Mouse (Mus musculus) heart, adult 2 months (tissue): ENCODE measurements around the gene Btk. TPM values are rescaled to one million over a fixed set of nuclear protein-coding genes. Genes with fewer than 3 reads are reported as not detected.
A peak's percentile ranks its signal among the peaks of the same experiment; 100 is the strongest.

ENCODE experiments used
- DNase-seq, 2 experiments: peaks; one replicate each; pipeline ENCODE4 v3.0.0; 2021
- H3K27ac ChIP-seq: fragments of 200-600 bp; 2 replicates; pipeline ENCODE4 v1.8.1; 2022
- H3K27me3 ChIP-seq: fragments of 200-500 bp; 2 replicates; pipeline ENCODE4 v1.6.1; 2012; ENCODE audit warnings: mild to moderate bottlenecking, low read length, inconsistent platforms, mixed read lengths; ENCODE audit not compliant: control insufficient read depth, insufficient read depth
- H3K36me3 ChIP-seq: fragments of 200-500 bp; 2 replicates; pipeline ENCODE4 v1.6.1; 2012; ENCODE audit warnings: low read length, inconsistent platforms; ENCODE audit not compliant: control insufficient read depth, insufficient read depth
- H3K4me1 ChIP-seq: fragments of 200-500 bp; 2 replicates; pipeline ENCODE4 v1.6.1; 2011; ENCODE audit warnings: low read length; ENCODE audit not compliant: control insufficient read depth, insufficient read depth
- H3K4me3 ChIP-seq: fragments of 200-600 bp; 2 replicates; pipeline ENCODE4 v1.8.1; 2022
- H3K79me2 ChIP-seq: fragments of 200-500 bp; replicated peaks from 2 replicates; pipeline ENCODE4 v1.6.1; 2012; ENCODE audit warnings: mild to moderate bottlenecking, inconsistent platforms, low read length, moderate library complexity, mixed read lengths; ENCODE audit not compliant: control insufficient read depth, insufficient read depth
- H3K9ac ChIP-seq: fragments of 200-500 bp; 2 replicates; pipeline ENCODE4 v1.6.1; 2012; ENCODE audit warnings: low read depth, mild to moderate bottlenecking, control low read depth, inconsistent platforms, low read length, mixed read lengths
- CTCF ChIP-seq: fragments of 200-600 bp; IDR thresholded peaks from 2 replicates; pipeline ENCODE4 v1.8.1; 2022; ENCODE audit warnings: antibody characterized with exemption, mild to moderate bottlenecking, moderate library complexity
- EP300 ChIP-seq: fragments of 200-500 bp; IDR thresholded peaks from 2 replicates; pipeline ENCODE4 v1.6.1; 2011; ENCODE audit warnings: low read depth, low read length, control low read depth; ENCODE audit not compliant: insufficient read depth
- POLR2A ChIP-seq: fragments of 200-500 bp; IDR thresholded peaks from 2 replicates; pipeline ENCODE4 v1.6.1; 2011; ENCODE audit warnings: mild to moderate bottlenecking, low read depth, low read length, control low read depth; ENCODE audit not compliant: insufficient read depth
- WGBS: fragments of 180-500 bp; shearing (Covaris S2); methylation state at CpG from one replicate; pipeline ENCODE4 v1.1.7; 2018; 5-methylcytosine and 5-hydroxymethylcytosine counted together
- intact Hi-C: fragments of 180-260 bp; cut with DNase I; formaldehyde crosslinking; loops from one replicate; pipeline ENCODE4 v1.15.1; 2025
- polyA plus RNA-seq: library from polyadenylated mRNA; depleted of rRNA; stranded (reverse); fragments of >200 nt; gene quantifications from 2 replicates; pipeline ENCODE4 v1.2.3, GENCODE M21; 2012
- total RNA-seq, 2 experiments: library from RNA; stranded (reverse); gene quantifications; 2 replicates each; pipeline ENCODE4 v1.2.3; 2021

Btk gene
- total and polyA plus RNA-seq, 3 experiments, result 0.80 to 0.98 (median 0.94) TPM

GRCm38 (mm10) chrX:134601380-134602120 lies 18.2 kb upstream of the Btk start:
- Histone ChIP-seq H3K9ac (peak overlapping the region; percentile 78), H3K27ac (peak overlapping the region; percentile 94)
- intact Hi-C loops, result loop anchor here (2.0 to 5.0 kb wide), 2 partner anchors 17 to 406 kb away; partner anchors contain the start of genes Rpl36a and Zmat1

GRCm38 (mm10) chrX:134600659-134601379 lies 17.4 kb upstream of the Btk start, which contains the start of the genes Gla and Hnrnph2:
TSS of gene Gla (minus strand) at chrX:134601125.
TSS of gene Hnrnph2 (plus strand) at chrX:134601179.
- Histone ChIP-seq H3K4me3 (peak within 1 kb of the TSS; percentile 66), H3K27me3 (no peaks in the 10 kb centered on the region), H3K9ac (peak within 1 kb of the TSS; percentile 78), H3K27ac (peak within 1 kb of the TSS; percentile 94), H3K4me1 (peaks cover 2% of the 10 kb centered on the region), H3K36me3 (0 out of 2 replicates have a peak, but pooled peaks cover 2% of the 10 kb centered on the region), H3K79me2 (no peaks in the 10 kb centered on the region)
- DNase-seq, result peak; percentile 86 to 93
- WGBS, result 14% methylated on average over 33 of the region's 33 CpGs
- TF ChIP-seq CTCF (no peak), EP300 (peak; percentile 66; the same call in 1 of the 2 replicates), POLR2A (peak; percentile 83)
- intact Hi-C loops, result loop anchor here (2.0 to 5.0 kb wide), 2 partner anchors 16 to 406 kb away; partner anchors contain the start of genes Rpl36a and Zmat1

More at GRCm38 (mm10) chrX:134601380-134602120, 18.2 kb upstream of the Btk start:
- no peaks in the 10 kb centered on the region for H3K27me3 ChIP-seq
- 13% methylated on average over 38 of the region's 43 CpGs for WGBS
- H3K79me2 ChIP-seq, result no peaks in the 10 kb centered on the region
- H3K4me3 ChIP-seq, result peak overlapping the region; percentile 62
- H3K4me1 ChIP-seq, result peaks cover 2% of the 10 kb centered on the region
- TF ChIP-seq EP300 (no peak), CTCF (0 out of 2 replicates have a peak, but pooled peaks have one; percentile 5), POLR2A (no peak)
- 0 out of 2 replicates have a peak, but pooled peaks cover 2% of the 10 kb centered on the region for H3K36me3 ChIP-seq
- DNase-seq, result no peak

DNA sequence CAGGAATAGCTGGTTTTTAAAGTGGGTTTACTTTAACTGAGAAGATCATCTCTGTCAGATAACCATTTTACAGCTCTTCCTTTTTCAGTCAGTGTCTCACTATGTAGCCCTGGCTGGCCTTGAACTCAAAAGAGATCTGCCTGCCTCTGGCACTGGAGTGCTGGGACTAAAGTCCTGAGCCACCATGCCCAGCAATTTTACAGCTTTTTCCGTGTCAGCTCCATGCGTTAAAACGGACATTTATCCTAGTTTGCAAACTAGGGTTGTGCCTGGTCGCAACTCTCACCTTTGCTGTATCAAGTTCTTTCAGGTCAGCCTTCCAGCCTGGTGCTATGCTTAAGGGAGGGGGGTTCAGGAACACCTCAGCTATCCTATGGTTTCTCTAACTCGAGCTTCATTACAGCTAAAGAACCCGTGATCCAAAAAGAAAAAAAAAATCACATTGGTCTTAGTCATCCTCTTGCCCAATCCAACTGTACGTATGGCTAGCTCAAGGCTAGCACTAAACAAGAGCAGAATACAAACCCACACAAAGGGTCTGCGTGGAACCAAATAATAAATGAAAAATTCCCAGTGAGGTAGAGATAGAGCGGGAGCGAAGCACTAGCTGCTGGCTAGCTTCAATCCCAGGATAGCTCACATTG lies 16.7 kb upstream of the Btk start:
- H3K4me3 ChIP-seq, result peak overlapping the region; percentile 66
- peak overlapping the region; percentile 75; the same call in 1 of the 2 replicates for H3K9ac ChIP-seq
- H3K79me2 ChIP-seq, result no peaks in the 10 kb centered on the region
- H3K4me1 ChIP-seq, result peaks cover 2% of the 10 kb centered on the region
- H3K27me3 ChIP-seq, result no peaks in the 10 kb centered on the region
- DNase-seq, result no peak
- TF ChIP-seq EP300, result no peak
- TF ChIP-seq CTCF, result no peak
- no peak for TF ChIP-seq POLR2A
- intact Hi-C loops, result loop anchor here (2.0 to 10.0 kb wide), 3 partner anchors 15 to 1645 kb away; partner anchors contain the start of genes Rpl36a, Tceal9 and Zmat1
- WGBS, result 25% methylated on average over 10 of the region's 10 CpGs
- 0 out of 2 replicates have a peak, but pooled peaks cover 2% of the 10 kb centered on the region for H3K36me3 ChIP-seq
- peak overlapping the region; percentile 77 for H3K27ac ChIP-seq

DNA sequence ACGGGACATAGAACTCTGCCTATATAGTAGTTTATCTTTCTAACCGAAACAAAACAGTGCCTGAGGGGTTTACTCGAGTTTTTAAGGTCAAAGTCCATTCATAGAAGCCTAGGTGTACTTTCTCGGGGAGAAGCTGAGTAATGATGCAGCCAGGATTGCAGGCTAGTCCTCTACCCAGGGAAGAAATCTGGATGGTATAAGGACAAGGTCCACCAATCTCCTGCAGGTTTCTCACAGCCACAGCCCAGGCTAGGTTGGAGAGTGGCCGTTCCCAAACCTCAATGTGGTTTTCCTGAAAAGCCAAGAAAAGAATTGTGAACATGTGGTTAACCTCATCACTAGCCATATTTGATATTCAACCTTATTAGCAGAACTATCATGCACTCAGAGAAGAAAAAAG lies 6.5 kb upstream of the Btk start:
- H3K79me2 ChIP-seq, result no peaks in the 10 kb centered on the region

DNA sequence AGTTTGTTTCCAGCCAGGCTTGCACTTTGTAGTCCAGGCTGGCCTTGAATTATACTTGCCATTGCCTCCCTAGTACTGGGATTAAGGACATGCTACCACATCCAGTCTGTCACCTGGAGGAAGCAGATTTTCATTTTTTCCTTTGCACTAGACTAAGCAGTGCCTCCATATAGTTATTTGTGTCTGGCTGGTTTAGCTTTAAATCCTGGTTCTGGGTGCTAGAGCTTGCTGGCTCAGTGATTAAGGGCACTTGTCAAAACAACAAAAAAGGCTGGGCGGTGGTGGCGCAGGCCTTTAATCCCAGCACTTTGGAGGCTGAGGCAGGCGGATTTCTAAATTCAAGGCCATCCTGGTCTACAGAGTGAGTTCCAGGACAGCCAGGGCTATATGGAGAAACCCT lies 5.6 kb upstream of the Btk start:
- no peak overlapping the region for H3K4me3 ChIP-seq
- H3K4me1 ChIP-seq, result no peaks in the 10 kb centered on the region
- H3K9ac ChIP-seq, result no peak overlapping the region
- no peak for DNase-seq
- WGBS, result 93% methylated on average over 3 of the region's 3 CpGs
- H3K79me2 ChIP-seq, result no peaks in the 10 kb centered on the region
- no peaks in the 10 kb centered on the region for H3K36me3 ChIP-seq
- no peak overlapping the region for H3K27ac ChIP-seq
- intact Hi-C loops, result loop anchor here (5.0 kb wide), 1 partner anchor 47 kb away; the partner anchor contains the start of gene Timm8a1
- H3K27me3 ChIP-seq, result no peaks in the 10 kb centered on the region
- TF ChIP-seq EP300 (no peak), CTCF (no peak), POLR2A (no peak)

More for the DNA sequence above, 6.5 kb upstream of the Btk start:
- Histone ChIP-seq H3K36me3 (no peaks in the 10 kb centered on the region), H3K4me1 (no peaks in the 10 kb centered on the region), H3K27me3 (no peaks in the 10 kb centered on the region), H3K27ac (no peak overlapping the region), H3K4me3 (no peak overlapping the region), H3K9ac (no peak overlapping the region)
- WGBS, result 48% methylated on average over 5 of the region's 5 CpGs
- no peak for DNase-seq
- intact Hi-C loops, result loop anchor here (5.0 to 10.0 kb wide), 2 partner anchors 48 to 1655 kb away; partner anchors contain the start of genes Tceal9 and Timm8a1
- TF ChIP-seq CTCF (no peak), EP300 (no peak), POLR2A (no peak)
